Mouse (Mus musculus) spleen, adult 2 months (tissue): ENCODE results near the gene Stx7. TPM values are rescaled to one million over a fixed set of nuclear protein-coding genes. Genes with fewer than 3 reads are reported as not detected.
A peak's percentile ranks its signal among the peaks of the same experiment; 100 is the strongest.

Experiments used
- DNase-seq, 2 experiments: peaks; one replicate each; pipeline versions ENCODE4 v3.0.0 to v3.0.0-alpha.2; 2012 to 2021; ENCODE audit warnings: low spot score in 2 of 2, low read depth in 1 of 2
- H3K27ac ChIP-seq: fragments of 200-500 bp; 2 replicates; pipeline ENCODE4 v1.5.1; 2012; ENCODE audit warnings: low read length, inconsistent platforms; ENCODE audit not compliant: insufficient read depth
- H3K27me3 ChIP-seq: fragments of 200-500 bp; 2 replicates; pipeline ENCODE4 v1.6.1; 2012; ENCODE audit warnings: mild to moderate bottlenecking, moderate library complexity, low read length, inconsistent platforms; ENCODE audit not compliant: control insufficient read depth, insufficient read depth
- H3K36me3 ChIP-seq: fragments of 200-500 bp; 2 replicates; pipeline ENCODE4 v1.6.1; 2012; ENCODE audit warnings: mild to moderate bottlenecking, low read length, inconsistent platforms; ENCODE audit not compliant: control insufficient read depth, insufficient read depth
- H3K4me1 ChIP-seq: fragments of 200-500 bp; 2 replicates; pipeline ENCODE4 v1.6.1; 2011; ENCODE audit warnings: inconsistent platforms; ENCODE audit not compliant: control insufficient read depth, insufficient read depth, insufficient read length
- H3K4me3 ChIP-seq: fragments of 200-500 bp; 2 replicates; pipeline ENCODE4 v1.5.1; 2011; ENCODE audit warnings: mild to moderate bottlenecking, inconsistent platforms; ENCODE audit not compliant: insufficient read depth, insufficient read length; ENCODE audit errors: extremely low read depth
- CTCF ChIP-seq: fragments of 200-500 bp; IDR thresholded peaks from 2 replicates; pipeline ENCODE4 v1.5.1; 2011; ENCODE audit warnings: mild to moderate bottlenecking, inconsistent platforms; ENCODE audit not compliant: insufficient read depth, insufficient read length, insufficient replicate concordance; ENCODE audit errors: extremely low read depth
- POLR2A ChIP-seq: fragments of 200-500 bp; IDR thresholded peaks from 2 replicates; pipeline ENCODE4 v1.6.1; 2011; ENCODE audit warnings: low read depth, low read length, inconsistent platforms
- WGBS: fragments of 180-500 bp; shearing (Covaris S2); methylation state at CpG from one replicate; pipeline ENCODE4 v1.1.7; 2018; 5-methylcytosine and 5-hydroxymethylcytosine counted together
- polyA plus RNA-seq: library from polyadenylated mRNA; depleted of rRNA; stranded (reverse); fragments of >200 nt; gene quantifications from 2 replicates; pipeline ENCODE4 v1.2.3, GENCODE M21; 2012

The Stx7 gene
- polyA plus RNA-seq, 1 experiment = 61.7 TPM

DNA sequence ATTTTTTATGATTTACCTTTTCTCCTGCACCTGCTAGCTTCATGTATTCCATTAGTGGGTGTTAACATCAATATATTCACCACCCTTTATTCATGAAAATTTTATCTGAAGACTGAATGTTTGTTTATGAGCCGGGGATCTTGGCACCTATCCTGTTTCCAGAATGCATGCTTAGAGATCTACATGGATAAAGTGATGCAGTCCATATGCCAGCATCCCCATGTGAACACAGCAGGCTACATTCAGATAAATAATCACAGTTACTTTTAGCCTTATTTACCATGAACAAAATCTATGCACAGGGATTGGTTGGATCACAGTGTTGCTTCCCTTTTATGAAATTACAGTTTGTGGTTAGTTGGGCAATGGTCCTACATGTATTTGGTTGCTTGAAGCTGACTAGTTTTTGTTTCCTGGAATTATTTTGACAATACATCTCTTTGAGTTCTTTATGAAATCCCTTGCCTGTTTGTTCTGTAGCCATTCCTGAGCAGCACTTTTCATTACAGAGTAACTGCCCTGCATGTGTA is 16.5 kb downstream of the Stx7 start:
- no peak for TF ChIP-seq POLR2A
- TF ChIP-seq CTCF = no peak

DNA sequence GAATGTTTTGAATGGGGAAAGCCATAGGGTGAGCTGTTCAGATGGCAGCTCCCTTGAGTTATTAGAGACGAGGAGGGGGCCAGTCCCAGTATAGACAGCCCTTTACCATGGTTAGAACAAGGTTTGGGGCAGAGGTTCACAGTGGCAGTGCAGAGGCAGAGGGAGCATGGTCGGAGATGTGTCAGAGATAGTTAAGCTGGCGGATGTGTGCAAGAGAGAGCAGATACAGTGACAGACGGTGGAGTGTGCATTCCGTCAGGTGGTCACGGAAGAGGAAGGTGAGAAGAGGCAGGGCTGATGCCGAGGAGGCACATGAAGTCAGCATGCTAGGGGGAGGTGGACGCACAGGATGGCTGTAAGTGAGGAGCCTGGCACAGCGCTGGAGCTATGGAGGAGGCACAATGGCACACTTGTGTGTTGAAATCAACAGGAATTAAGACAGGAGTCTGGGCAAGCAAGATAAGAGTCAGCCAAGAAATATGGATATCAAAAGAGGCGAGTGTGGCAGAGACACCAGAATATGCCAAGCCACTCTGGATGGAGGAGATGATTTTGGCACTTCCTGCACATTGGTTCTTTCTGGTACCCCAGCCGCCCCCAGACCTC is 19.0 kb downstream of the Stx7 start:
- no peak for DNase-seq

More for the DNA sequence above, 16.5 kb downstream of the Stx7 start:
- no peaks in the 10 kb centered on the region for H3K27me3 ChIP-seq
- peaks cover 1% of the 10 kb centered on the region; the same call in 1 of the 2 replicates for H3K36me3 ChIP-seq
- no peak overlapping the region for H3K27ac ChIP-seq
- no peak overlapping the region for H3K4me3 ChIP-seq
- H3K4me1 ChIP-seq = peaks cover 19% of the 10 kb centered on the region
- 70% methylated on average over 1 of the region's 1 CpGs for WGBS
- no peak for DNase-seq

DNA sequence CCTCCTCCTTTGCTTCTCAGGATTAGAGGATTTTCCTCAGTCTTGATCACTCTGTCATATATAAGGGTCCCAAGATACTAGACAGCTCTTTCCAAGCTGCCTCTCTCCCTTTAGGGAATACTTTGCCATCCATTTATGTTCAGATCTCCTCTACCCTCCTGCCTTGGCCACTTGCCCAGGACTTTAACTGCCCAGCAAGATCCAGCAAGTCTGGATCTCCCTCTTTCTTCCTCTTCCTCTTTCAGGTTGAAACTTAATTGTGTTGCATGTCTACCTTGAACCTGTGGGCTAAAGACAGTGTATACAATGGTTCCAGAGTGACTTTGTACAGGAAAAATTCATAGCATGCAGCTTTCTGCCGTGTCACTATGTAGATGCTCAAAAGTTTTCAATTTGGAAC is 19.8 kb downstream of the Stx7 start:
- Histone ChIP-seq H3K36me3 (peaks cover 1% of the 10 kb centered on the region; the same call in 1 of the 2 replicates), H3K27ac (no peak overlapping the region), H3K4me3 (no peak overlapping the region), H3K27me3 (no peaks in the 10 kb centered on the region), H3K4me1 (peaks cover 13% of the 10 kb centered on the region; the same call in 1 of the 2 replicates)
- TF ChIP-seq CTCF (no peak), POLR2A (no peak)
- 86% methylated on average over 1 of the region's 1 CpGs for WGBS
- DNase-seq = no peak

More for the DNA sequence above, 19.0 kb downstream of the Stx7 start:
- 77% methylated on average over 11 of the region's 11 CpGs for WGBS
- H3K27me3 ChIP-seq = no peaks in the 10 kb centered on the region
- no peak overlapping the region for H3K4me3 ChIP-seq
- peaks cover 1% of the 10 kb centered on the region; the same call in 1 of the 2 replicates for H3K36me3 ChIP-seq
- TF ChIP-seq CTCF (no peak), POLR2A (no peak)
- H3K27ac ChIP-seq = no peak overlapping the region
- peaks cover 11% of the 10 kb centered on the region; the same call in 1 of the 2 replicates for H3K4me1 ChIP-seq

DNA sequence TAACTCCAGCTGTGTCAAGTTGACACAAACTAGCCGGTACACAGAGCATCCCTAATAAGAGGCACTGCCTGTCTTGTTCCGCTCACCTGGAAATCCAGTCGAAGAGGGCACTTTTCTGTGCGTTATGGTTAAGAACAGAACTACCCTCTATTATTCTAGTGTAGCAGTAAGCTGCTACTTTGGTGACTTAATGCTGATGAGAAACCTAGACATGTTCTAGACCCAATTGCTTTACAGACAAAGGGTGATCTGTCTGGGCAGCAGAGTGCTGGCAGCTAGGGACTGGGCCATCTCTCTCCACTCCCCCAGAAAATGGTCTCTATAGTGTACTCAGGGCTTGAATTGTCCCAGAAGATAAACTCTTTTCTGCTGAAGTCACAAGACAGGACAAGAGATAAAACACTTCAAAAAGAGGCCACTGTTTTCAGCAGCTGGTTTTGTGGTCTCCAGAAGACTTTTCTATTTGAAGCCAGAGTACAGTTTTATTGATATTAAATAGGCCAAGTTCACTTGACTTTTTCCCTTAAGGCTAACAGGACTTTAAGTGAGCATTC is 22.9 kb downstream of the Stx7 start:
- no peak overlapping the region for H3K4me3 ChIP-seq
- peaks cover 1% of the 10 kb centered on the region; the same call in 1 of the 2 replicates for H3K36me3 ChIP-seq
- 92% methylated on average over 4 of the region's 4 CpGs for WGBS
- no peak overlapping the region for H3K27ac ChIP-seq
- no peak for TF ChIP-seq POLR2A
- TF ChIP-seq CTCF = no peak
- no peaks in the 10 kb centered on the region for H3K27me3 ChIP-seq
- no peak for DNase-seq
- H3K4me1 ChIP-seq = peaks cover 6% of the 10 kb centered on the region; the same call in 1 of the 2 replicates

DNA sequence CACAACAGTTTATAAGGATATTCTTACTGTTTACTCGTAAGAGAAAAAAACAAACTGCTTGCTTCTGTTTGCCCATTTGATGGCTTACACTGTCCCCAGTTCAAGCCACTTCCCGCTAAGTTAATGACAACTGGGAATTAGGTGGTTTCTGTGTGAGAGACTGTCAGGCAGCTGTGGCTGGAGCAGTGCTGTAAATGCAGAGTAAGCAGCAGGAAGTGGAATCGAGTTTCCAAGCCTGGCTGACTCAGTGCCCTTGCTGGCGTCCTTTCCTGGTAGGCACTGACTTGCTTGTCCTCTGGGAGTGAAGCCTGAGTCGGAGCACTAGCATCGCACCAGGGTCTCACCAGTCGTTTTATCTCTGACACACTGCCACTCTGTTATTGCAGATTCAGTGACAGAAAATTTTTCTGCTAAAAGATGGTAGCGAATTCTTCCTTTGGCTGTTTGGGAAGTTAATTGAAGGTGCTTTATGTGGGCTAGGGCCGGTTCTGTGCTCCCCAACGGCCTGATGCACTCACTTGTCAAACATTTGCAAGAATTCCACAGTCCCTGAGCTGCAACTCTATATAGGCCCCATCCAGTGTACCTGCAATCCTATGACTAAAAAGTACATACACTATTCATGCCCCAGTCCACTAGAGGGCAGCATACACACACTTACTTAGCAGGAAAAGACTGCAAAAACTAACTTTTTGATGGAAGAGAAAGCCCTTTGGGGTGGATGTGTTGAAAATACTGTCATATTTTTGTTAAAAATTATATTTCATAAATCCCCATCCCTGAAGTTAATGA is 24.3 kb downstream of the Stx7 start:
- peak overlapping the region; percentile 13; the same call in 1 of the 2 replicates for H3K27ac ChIP-seq
- 54% methylated on average over 10 of the region's 10 CpGs for whole genome bisulfite sequencing
- H3K36me3 ChIP-seq = peaks cover 8% of the 10 kb centered on the region
- H3K4me1 ChIP-seq = peaks cover 6% of the 10 kb centered on the region; the same call in 1 of the 2 replicates
- TF ChIP-seq CTCF (no peak), POLR2A (no peak)
- H3K27me3 ChIP-seq = no peaks in the 10 kb centered on the region
- H3K4me3 ChIP-seq = no peak overlapping the region
- peak in 1 of 2 experiments; percentile 33 for DNase-seq

DNA sequence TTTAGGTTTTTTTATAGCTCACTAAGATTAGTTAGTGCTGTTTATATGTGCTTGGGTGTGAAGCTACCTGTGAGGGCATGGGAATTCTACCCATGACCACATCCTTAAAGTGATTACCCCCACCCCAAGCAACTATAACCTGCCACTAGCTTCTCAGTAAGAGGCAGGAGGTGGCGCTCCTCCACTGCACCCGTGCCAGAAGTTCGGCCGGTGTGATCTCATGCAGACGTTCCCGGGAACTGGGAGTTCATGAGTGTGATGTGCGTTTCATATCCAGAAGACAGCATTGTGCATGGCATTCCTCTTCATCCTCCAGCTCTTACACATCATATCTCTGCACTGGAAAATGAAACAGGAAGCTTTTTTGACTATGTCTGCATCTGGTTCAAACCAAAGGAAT is 41.3 kb downstream of the Stx7 start:
- H3K27ac ChIP-seq = no peak overlapping the region
- no peak for DNase-seq
- TF ChIP-seq CTCF (no peak), POLR2A (no peak)
- H3K27me3 ChIP-seq = no peaks in the 10 kb centered on the region
- H3K36me3 ChIP-seq = peaks cover 24% of the 10 kb centered on the region
- WGBS = 83% methylated on average over 7 of the region's 7 CpGs
- no peaks in the 10 kb centered on the region for H3K4me1 ChIP-seq
- no peak overlapping the region for H3K4me3 ChIP-seq

DNA sequence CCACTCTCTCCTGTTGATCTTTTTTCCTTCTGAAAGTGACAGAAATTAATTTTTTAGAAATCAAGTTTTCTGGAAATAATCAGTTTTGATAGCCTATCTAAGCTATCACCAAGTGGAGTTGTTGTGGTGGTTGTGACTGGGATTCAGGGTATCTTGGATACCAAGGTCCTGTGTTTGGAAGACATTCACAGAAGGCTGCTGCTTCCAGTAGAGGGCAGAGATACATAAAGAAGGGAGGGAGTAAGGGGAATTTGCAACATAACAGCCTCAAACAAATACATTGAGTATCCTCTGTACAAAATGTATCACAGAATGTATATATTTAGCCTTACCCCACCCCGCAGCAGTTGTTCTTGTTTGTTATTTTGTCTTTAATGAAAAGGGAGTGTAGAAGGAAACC is 42.9 kb downstream of the Stx7 start:
- WGBS = 85% methylated on average over 1 of the region's 1 CpGs
- Histone ChIP-seq H3K27ac (no peak overlapping the region), H3K4me1 (no peaks in the 10 kb centered on the region), H3K4me3 (no peak overlapping the region), H3K36me3 (peaks cover 11% of the 10 kb centered on the region), H3K27me3 (no peaks in the 10 kb centered on the region)
- no peak for TF ChIP-seq CTCF
- TF ChIP-seq POLR2A = no peak
- DNase-seq = no peak
